Mouse (Mus musculus) heart, embryonic 13.5 days (tissue): ENCODE results near the gene Prpf19. TPM values are rescaled to one million over a fixed set of nuclear protein-coding genes. Genes with fewer than 3 reads are reported as not detected.

Experiments
- ATAC-seq: fragments of 200-750 bp; cut with Nextera tagmentation; 2 replicates; pipeline ENCODE4 v1.8.0; 2017; ENCODE audit warnings: moderate TSS enrichment; ENCODE audit not compliant: insufficient number of reproducible peaks, low FRiP score, low TSS enrichment; ENCODE audit errors: extremely low read depth
- H3K27ac ChIP-seq: fragments of 300-500 bp; sonication (generic); replicated peaks from 2 replicates; pipeline ENCODE4 v1.5.1; 2015; ENCODE audit warnings: moderate library complexity, mild to moderate bottlenecking, inconsistent platforms
- H3K27me3 ChIP-seq: fragments of 300-500 bp; sonication (generic); replicated peaks from 2 replicates; pipeline ENCODE4 v1.6.1; 2015; ENCODE audit warnings: mild to moderate bottlenecking, inconsistent platforms
- H3K36me3 ChIP-seq: fragments of 300-500 bp; sonication (generic); 2 replicates; pipeline ENCODE4 v1.6.1; 2015; ENCODE audit warnings: mild to moderate bottlenecking, inconsistent platforms
- H3K4me1 ChIP-seq: fragments of 300-500 bp; sonication (generic); 2 replicates; pipeline ENCODE4 v1.6.1; 2015; ENCODE audit warnings: inconsistent platforms
- H3K4me2 ChIP-seq: fragments of 300-500 bp; sonication (generic); 2 replicates; pipeline ENCODE4 v1.6.1; 2015; ENCODE audit warnings: inconsistent platforms, mild to moderate bottlenecking, moderate library complexity
- H3K4me3 ChIP-seq: fragments of 300-500 bp; sonication (generic); 2 replicates; pipeline ENCODE4 v1.5.1; 2015; ENCODE audit warnings: moderate library complexity, mild to moderate bottlenecking, inconsistent platforms
- H3K9ac ChIP-seq: fragments of 300-500 bp; sonication (generic); 2 replicates; pipeline ENCODE4 v1.6.1; 2015; ENCODE audit warnings: inconsistent platforms, mild to moderate bottlenecking, moderate library complexity
- H3K9me3 ChIP-seq: fragments of 300-500 bp; sonication (generic); 2 replicates; pipeline ENCODE4 v1.6.1; 2016; ENCODE audit warnings: inconsistent platforms
- WGBS: fragments of 180-500 bp; shearing (Covaris S2); methylation state at CpG from one replicate; pipeline ENCODE4 v1.1.7; 2015; ENCODE audit warnings: mixed read lengths; 5-methylcytosine and 5-hydroxymethylcytosine counted together
- polyA plus RNA-seq: library from polyadenylated mRNA; unstranded; fragments of >200 nt; fragmentation: Nextera tagmentation; extraction: Ambion mirVana; gene quantifications from 2 replicates; pipeline ENCODE4 v1.2.1, GENCODE M21; 2015

The Prpf19 gene
- polyA plus RNA-seq, 1 experiment from 2014 or later: 30.3 TPM

GRCm38 (mm10) chr19:10869886-10870527 lies 25.0 kb upstream of the Prpf19 start, which contains the start of gene Tmem132a:
Gene Tmem132a, minus strand, starts transcription at chr19:10869940.
- Histone ChIP-seq H3K4me1 (peaks cover 24% of the 10 kb centered on the region), H3K27ac (peak within 1 kb of the TSS; percentile 69), H3K4me3 (peak within 1 kb of the TSS; percentile 86), H3K9ac (peak within 1 kb of the TSS; percentile 94), H3K4me2 (peak within 1 kb of the TSS; percentile 81), H3K9me3 (no peaks in the 10 kb centered on the region), H3K36me3 (peaks cover 57% of the 10 kb centered on the region), H3K27me3 (no peaks in the 10 kb centered on the region)
- 6% methylated on average over 8 of the region's 8 CpGs for WGBS
- ATAC-seq: 0 out of 2 replicates have a peak, but pooled peaks have one; percentile 2

GRCm38 (mm10) chr19:10870676-10871075 lies 24.4 kb upstream of the Prpf19 start:
- Histone ChIP-seq H3K9ac (no peak overlapping the region), H3K4me2 (no peak overlapping the region), H3K36me3 (peaks cover 50% of the 10 kb centered on the region), H3K9me3 (no peaks in the 10 kb centered on the region), H3K27me3 (no peaks in the 10 kb centered on the region), H3K27ac (0 out of 2 replicates have a peak overlapping the region, but pooled peaks have one; percentile 2), H3K4me3 (no peak overlapping the region), H3K4me1 (peaks cover 24% of the 10 kb centered on the region)
- ATAC-seq: no peak
- WGBS: 88% methylated on average over 3 of the region's 3 CpGs

- no peak overlapping the region for H3K27ac ChIP-seq
- no peak overlapping the region for H3K4me2 ChIP-seq
- H3K36me3 ChIP-seq: peaks cover 43% of the 10 kb centered on the region
- H3K4me1 ChIP-seq: peaks cover 24% of the 10 kb centered on the region
- no peak overlapping the region for H3K9ac ChIP-seq
- H3K9me3 ChIP-seq: no peaks in the 10 kb centered on the region
- no peak for ATAC-seq
- no peaks in the 10 kb centered on the region for H3K27me3 ChIP-seq
- no peak overlapping the region for H3K4me3 ChIP-seq
- 73% methylated on average over 14 of the region's 14 CpGs for WGBS
Observed at GRCm38 (mm10) chr19:10871328-10871961, 23.6 kb upstream of the Prpf19 start.

- Histone ChIP-seq H3K9me3 (peaks cover 1% of the 10 kb centered on the region; the same call in 1 of the 2 replicates), H3K36me3 (peaks cover 17% of the 10 kb centered on the region), H3K27ac (no peak overlapping the region), H3K4me1 (peaks cover 30% of the 10 kb centered on the region), H3K4me3 (no peak overlapping the region), H3K27me3 (no peaks in the 10 kb centered on the region), H3K9ac (no peak overlapping the region), H3K4me2 (no peak overlapping the region)
- WGBS: 83% methylated on average over 7 of the region's 7 CpGs
- no peak for ATAC-seq
Observed at GRCm38 (mm10) chr19:10878201-10878837, 16.7 kb upstream of the Prpf19 start.

- WGBS: 55% methylated on average over 7 of the region's 7 CpGs
- Histone ChIP-seq H3K36me3 (peaks cover 5% of the 10 kb centered on the region), H3K4me3 (peak overlapping the region; percentile 72), H3K9ac (peak overlapping the region; percentile 85), H3K4me1 (peaks cover 30% of the 10 kb centered on the region), H3K4me2 (peak overlapping the region; percentile 97), H3K9me3 (peaks cover 15% of the 10 kb centered on the region), H3K27ac (0 out of 2 replicates have a peak overlapping the region, but pooled peaks have one; percentile 88), H3K27me3 (no peaks in the 10 kb centered on the region)
- no peak for ATAC-seq
Observed at GRCm38 (mm10) chr19:10880085-10880974, 14.7 kb upstream of the Prpf19 start.

GRCm38 (mm10) chr19:10880975-10881425 lies 14.0 kb upstream of the Prpf19 start:
- peaks cover 5% of the 10 kb centered on the region for H3K36me3 ChIP-seq
- peaks cover 21% of the 10 kb centered on the region for H3K9me3 ChIP-seq
- peak overlapping the region; percentile 88 for H3K27ac ChIP-seq
- no peaks in the 10 kb centered on the region for H3K27me3 ChIP-seq
- peak; percentile 10; the same call in 1 of the 2 replicates for ATAC-seq
- peak overlapping the region; percentile 97 for H3K4me2 ChIP-seq
- peak overlapping the region; percentile 85 for H3K9ac ChIP-seq
- H3K4me3 ChIP-seq: peak overlapping the region; percentile 72
- H3K4me1 ChIP-seq: peaks cover 30% of the 10 kb centered on the region
- whole genome bisulfite sequencing: 3% methylated on average over 14 of the region's 14 CpGs

GRCm38 (mm10) chr19:10881426-10882154 lies 13.4 kb upstream of the Prpf19 start, which contains the start of gene Tmem109:
Gene Tmem109, minus strand, starts transcription at chr19:10882001.
- H3K27ac ChIP-seq: peak within 1 kb of the TSS; percentile 88
- peak within 1 kb of the TSS; percentile 85 for H3K9ac ChIP-seq
- under 1% methylated on average over 49 of the region's 49 CpGs for WGBS
- peaks cover 24% of the 10 kb centered on the region for H3K9me3 ChIP-seq
- peak; percentile 71 for ATAC-seq
- H3K36me3 ChIP-seq: peaks cover 5% of the 10 kb centered on the region
- H3K4me3 ChIP-seq: peak within 1 kb of the TSS; percentile 72
- H3K4me1 ChIP-seq: peaks cover 30% of the 10 kb centered on the region
- no peaks in the 10 kb centered on the region for H3K27me3 ChIP-seq
- H3K4me2 ChIP-seq: peak within 1 kb of the TSS; percentile 97

GRCm38 (mm10) chr19:10892201-10892600 lies 2.8 kb upstream of the Prpf19 start:
- Histone ChIP-seq H3K4me1 (peaks cover 23% of the 10 kb centered on the region), H3K4me3 (no peak overlapping the region), H3K36me3 (no peaks in the 10 kb centered on the region), H3K27ac (no peak overlapping the region), H3K4me2 (no peak overlapping the region), H3K9ac (no peak overlapping the region), H3K9me3 (no peaks in the 10 kb centered on the region), H3K27me3 (no peaks in the 10 kb centered on the region)
- WGBS: 83% methylated on average over 3 of the region's 3 CpGs
- no peak for ATAC-seq

- ATAC-seq: no peak
Observed at GRCm38 (mm10) chr19:10895708-10896107, 677 bp downstream of the Prpf19 start.

GRCm38 (mm10) chr19:10896849-10897248 lies 1.8 kb downstream of the Prpf19 start:
- H3K9ac ChIP-seq: peak overlapping the region; percentile 96
- H3K4me2 ChIP-seq: peak overlapping the region; percentile 76
- H3K36me3 ChIP-seq: peaks cover 46% of the 10 kb centered on the region
- peak overlapping the region; percentile 94 for H3K4me3 ChIP-seq
- WGBS: 40% methylated on average over 7 of the region's 7 CpGs
- H3K9me3 ChIP-seq: no peaks in the 10 kb centered on the region
- peaks cover 34% of the 10 kb centered on the region for H3K4me1 ChIP-seq
- H3K27me3 ChIP-seq: no peaks in the 10 kb centered on the region
- H3K27ac ChIP-seq: peak overlapping the region; percentile 57
- no peak for ATAC-seq

More at GRCm38 (mm10) chr19:10895708-10896107, 677 bp downstream of the Prpf19 start:
- WGBS: 2% methylated on average over 16 of the region's 16 CpGs
- H3K27me3 ChIP-seq: no peaks in the 10 kb centered on the region
- peak overlapping the region; percentile 96 for H3K27ac ChIP-seq
- H3K4me3 ChIP-seq: peak overlapping the region; percentile 94
- peak overlapping the region; percentile 76 for H3K4me2 ChIP-seq
- H3K4me1 ChIP-seq: peaks cover 35% of the 10 kb centered on the region
- no peaks in the 10 kb centered on the region for H3K9me3 ChIP-seq
- H3K36me3 ChIP-seq: peaks cover 34% of the 10 kb centered on the region
- peak overlapping the region; percentile 96 for H3K9ac ChIP-seq
